Mouse (Mus musculus) liver, embryonic 11.5 days (tissue): Measurements from ENCODE around the gene Ube2s. TPM values are rescaled to one million over a fixed set of nuclear protein-coding genes. Genes with fewer than 3 reads are reported as not detected.
"Not testable (repeated sequence)": the region's sequence is repeated elsewhere in the genome, so short reads cannot be mapped to it uniquely, and the experiment has no call there.

Source experiments
- ATAC-seq: fragments of 200-750 bp; cut with Nextera tagmentation; replicated peaks from 2 replicates; pipeline ENCODE4 v1.8.0; 2017; ENCODE audit warnings: moderate number of reproducible peaks, mild to moderate bottlenecking, moderate TSS enrichment, moderate library complexity; ENCODE audit not compliant: low FRiP score
- DNase-seq: peaks from one replicate; pipeline ENCODE4 v3.0.0-alpha.2; 2017; ENCODE audit warnings: low spot score
- H3K27ac ChIP-seq: fragments of 300-500 bp; sonication (generic); 2 replicates; pipeline ENCODE4 v1.5.1; 2014; ENCODE audit warnings: mild to moderate bottlenecking, low read depth, low read length, control low read depth
- H3K27me3 ChIP-seq: fragments of 300-500 bp; sonication (generic); replicated peaks from 2 replicates; pipeline ENCODE4 v1.6.1; 2014; ENCODE audit warnings: low read length, mixed read lengths; ENCODE audit not compliant: control insufficient read depth, insufficient read depth
- H3K36me3 ChIP-seq: fragments of 300-500 bp; sonication (generic); 2 replicates; pipeline ENCODE4 v1.6.1; 2014; ENCODE audit warnings: mild to moderate bottlenecking, low read length, moderate library complexity, mixed read lengths; ENCODE audit not compliant: control insufficient read depth, insufficient read depth
- H3K4me1 ChIP-seq: fragments of 300-500 bp; sonication (generic); replicated peaks from 2 replicates; pipeline ENCODE4 v1.6.1; 2014; ENCODE audit warnings: low read length, mixed read lengths; ENCODE audit not compliant: control insufficient read depth, insufficient read depth
- H3K4me2 ChIP-seq: fragments of 300-500 bp; sonication (generic); 2 replicates; pipeline ENCODE4 v1.6.1; 2014; ENCODE audit warnings: mild to moderate bottlenecking, control low read depth, moderate library complexity
- H3K4me3 ChIP-seq: fragments of 300-500 bp; sonication (generic); 2 replicates; pipeline ENCODE4 v1.5.1; 2014; ENCODE audit warnings: low read depth, low read length, control low read depth
- H3K9ac ChIP-seq: fragments of 300-500 bp; sonication (generic); 2 replicates; pipeline ENCODE4 v1.6.1; 2014; ENCODE audit warnings: low read depth, low read length, control low read depth
- H3K9me3 ChIP-seq: fragments of 300-500 bp; sonication (generic); 2 replicates; pipeline ENCODE4 v1.6.1; 2016; ENCODE audit warnings: low read length, inconsistent platforms, mixed read lengths; ENCODE audit not compliant: control insufficient read depth
- WGBS: fragments of 180-500 bp; shearing (Covaris S2); extraction: QIAGEN DNeasy Blood & Tissue Kit; methylation state at CpG from one replicate; pipeline ENCODE4 v1.1.7; 2014; 5-methylcytosine and 5-hydroxymethylcytosine counted together
- polyA plus RNA-seq: library from polyadenylated mRNA; unstranded; fragments of >200 nt; fragmentation: Nextera tagmentation; extraction: Ambion mirVana; gene quantifications from 2 replicates; pipeline ENCODE4 v1.2.1, GENCODE M21; 2014

Ube2s gene
- polyA plus RNA-seq, 1 experiment from 2014 or later, result 402 TPM

- Histone ChIP-seq H3K4me3 (peak overlapping the region; percentile 100), H3K9ac (peak overlapping the region; percentile 99), H3K4me2 (peak overlapping the region; percentile 93)
Measured at GRCm38 (mm10) chr7:4811842-4812302, 518 bp downstream of the Ube2s start.

GRCm38 (mm10) chr7:4811131-4811530 lies 1.3 kb downstream of the Ube2s start:
- peaks cover 28% of the 10 kb centered on the region for H3K4me1 ChIP-seq
- H3K9me3 ChIP-seq, H3K27me3 ChIP-seq, DNase-seq, ATAC-seq: not testable (repeated sequence)
- H3K9ac ChIP-seq, result peak overlapping the region; percentile 99
- H3K36me3 ChIP-seq, result peaks cover 33% of the 10 kb centered on the region
- H3K27ac ChIP-seq, result peak overlapping the region; percentile 90; the same call in 1 of the 2 replicates
- H3K4me3 ChIP-seq, result peak overlapping the region; percentile 100
- WGBS, result 31% methylated on average over 10 of the region's 10 CpGs
- peak overlapping the region; percentile 93 for H3K4me2 ChIP-seq

More at GRCm38 (mm10) chr7:4811842-4812302, 518 bp downstream of the Ube2s start:
- Histone ChIP-seq H3K4me1 (peaks cover 28% of the 10 kb centered on the region), H3K27ac (peak overlapping the region; percentile 90), H3K36me3 (peaks cover 27% of the 10 kb centered on the region), H3K27me3 (no peaks in the 10 kb centered on the region), H3K9me3 (no peaks in the 10 kb centered on the region)
- DNase-seq (no peak), ATAC-seq (no peak)
- WGBS, result under 1% methylated on average over 26 of the region's 36 CpGs

- ATAC-seq, result peak; percentile 83
- Histone ChIP-seq H3K9ac (no peak overlapping the region), H3K4me1 (peaks cover 25% of the 10 kb centered on the region), H3K9me3 (no peaks in the 10 kb centered on the region), H3K36me3 (peaks cover 39% of the 10 kb centered on the region), H3K27ac (peak overlapping the region; percentile 74), H3K4me2 (peak overlapping the region; percentile 5; the same call in 1 of the 2 replicates), H3K4me3 (no peak overlapping the region), H3K27me3 (no peaks in the 10 kb centered on the region)
- no peak for DNase-seq
- 69% methylated on average over 7 of the region's 7 CpGs for WGBS
Measured at GRCm38 (mm10) chr7:4806716-4807115, 5.7 kb downstream of the Ube2s start.

- peaks cover 16% of the 10 kb centered on the region for H3K36me3 ChIP-seq
- H3K4me1 ChIP-seq, result no peaks in the 10 kb centered on the region
- no peak overlapping the region for H3K4me2 ChIP-seq
- H3K9me3 ChIP-seq, result no peaks in the 10 kb centered on the region
- H3K27ac ChIP-seq, result no peak overlapping the region
- no peak overlapping the region for H3K4me3 ChIP-seq
- H3K27me3 ChIP-seq, result no peaks in the 10 kb centered on the region
- H3K9ac ChIP-seq, result no peak overlapping the region
- ATAC-seq (no peak), DNase-seq (no peak)
Measured at GRCm38 (mm10) chr7:4802247-4802646, 10.1 kb downstream of the Ube2s start.

GRCm38 (mm10) chr7:4795767-4796433 lies 16.5 kb downstream of the Ube2s start:
- Histone ChIP-seq H3K27ac (no peak overlapping the region), H3K4me2 (no peak overlapping the region), H3K27me3 (no peaks in the 10 kb centered on the region), H3K4me1 (peaks cover 11% of the 10 kb centered on the region), H3K9me3 (no peaks in the 10 kb centered on the region), H3K36me3 (peaks cover 31% of the 10 kb centered on the region), H3K9ac (no peak overlapping the region), H3K4me3 (no peak overlapping the region)
- DNase-seq (no peak), ATAC-seq (no peak; the same call in 1 of the 2 replicates)
- 72% methylated on average over 7 of the region's 7 CpGs for WGBS

GRCm38 (mm10) chr7:4794631-4795168 lies 17.7 kb downstream of the Ube2s start:
- H3K9ac ChIP-seq, result peak overlapping the region; percentile 100
- WGBS, result 57% methylated on average over 3 of the region's 3 CpGs

GRCm38 (mm10) chr7:4793674-4794073 lies 18.7 kb downstream of the Ube2s start:
- ATAC-seq, result no peak
- peaks cover 31% of the 10 kb centered on the region for H3K36me3 ChIP-seq

More at GRCm38 (mm10) chr7:4794631-4795168, 17.7 kb downstream of the Ube2s start:
- H3K4me1 ChIP-seq, result peaks cover 13% of the 10 kb centered on the region
- DNase-seq (no peak), ATAC-seq (0 out of 2 replicates have a peak, but pooled peaks have one; percentile 13)
- peak overlapping the region; percentile 96 for H3K27ac ChIP-seq
- H3K9me3 ChIP-seq, result no peaks in the 10 kb centered on the region
- H3K4me2 ChIP-seq, result peak overlapping the region; percentile 97
- H3K36me3 ChIP-seq, result peaks cover 31% of the 10 kb centered on the region
- no peaks in the 10 kb centered on the region for H3K27me3 ChIP-seq
- H3K4me3 ChIP-seq, result peak overlapping the region; percentile 93

GRCm38 (mm10) chr7:4793248-4793647 lies 19.1 kb downstream of the Ube2s start:
- ATAC-seq, H3K9me3 ChIP-seq, H3K27me3 ChIP-seq, DNase-seq: not testable (repeated sequence)
- H3K4me2 ChIP-seq, result peak overlapping the region; percentile 97
- peaks cover 31% of the 10 kb centered on the region for H3K36me3 ChIP-seq
- peaks cover 13% of the 10 kb centered on the region for H3K4me1 ChIP-seq
- peak overlapping the region; percentile 100 for H3K9ac ChIP-seq
- peak overlapping the region; percentile 96 for H3K27ac ChIP-seq
- under 1% methylated on average over 31 of the region's 31 CpGs for WGBS
- H3K4me3 ChIP-seq, result peak overlapping the region; percentile 93

More at GRCm38 (mm10) chr7:4793674-4794073, 18.7 kb downstream of the Ube2s start:
- Histone ChIP-seq H3K27ac (peak overlapping the region; percentile 96), H3K9ac (peak overlapping the region; percentile 100), H3K9me3 (no peaks in the 10 kb centered on the region), H3K4me2 (peak overlapping the region; percentile 97), H3K4me3 (peak overlapping the region; percentile 93), H3K27me3 (no peaks in the 10 kb centered on the region), H3K4me1 (peaks cover 13% of the 10 kb centered on the region)
- 21% methylated on average over 4 of the region's 4 CpGs for WGBS
- no peak for DNase-seq
